Mouse (Mus musculus) lung, postnatal 25 days (tissue): ENCODE measurements around the gene Klhl3.

ENCODE experiments used
- DNase-seq: peaks from one replicate; pipeline ENCODE4 v3.0.0; 2022; ENCODE audit warnings: low spot score

The Klhl3 gene

DNA sequence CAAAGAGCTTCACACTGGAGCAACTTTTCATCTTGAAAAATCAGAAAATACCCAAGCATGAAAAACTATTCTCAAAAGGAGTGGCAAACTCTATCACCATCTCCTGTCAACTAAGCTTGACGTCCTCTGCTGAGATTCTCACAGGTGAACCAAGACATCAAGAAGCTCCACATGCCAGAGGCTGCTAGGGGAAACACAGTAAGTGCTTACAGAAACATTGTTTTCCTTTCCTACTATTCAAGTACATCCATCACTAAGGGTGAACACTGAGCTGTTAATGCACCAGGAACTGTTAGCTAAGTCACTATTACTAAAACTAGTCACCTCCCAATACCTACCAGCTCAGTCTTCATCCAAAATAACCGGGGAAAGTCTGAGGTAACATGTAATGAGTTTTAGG, 11.6 kb upstream of the Klhl3 start:
- no peak for DNase-seq

DNA sequence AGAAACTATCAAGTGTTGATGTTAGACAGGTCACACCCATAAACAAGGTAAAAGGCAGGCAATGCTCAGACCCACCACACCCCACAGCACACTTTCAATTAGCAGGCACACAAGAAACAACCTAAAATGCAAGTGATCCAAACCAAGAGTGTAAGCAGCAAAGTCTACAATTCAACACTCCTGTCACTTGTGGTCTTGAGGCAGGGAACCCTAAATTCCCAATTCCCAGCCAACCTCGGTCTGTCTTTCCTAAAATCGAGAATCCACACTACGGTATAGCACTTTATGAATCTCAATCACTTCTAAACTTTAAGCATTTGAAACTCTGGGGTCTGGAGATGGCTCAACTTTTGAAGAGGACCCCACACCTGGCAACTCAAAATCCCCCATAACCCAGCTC, 10.9 kb upstream of the Klhl3 start:
- no peak for DNase-seq

DNA sequence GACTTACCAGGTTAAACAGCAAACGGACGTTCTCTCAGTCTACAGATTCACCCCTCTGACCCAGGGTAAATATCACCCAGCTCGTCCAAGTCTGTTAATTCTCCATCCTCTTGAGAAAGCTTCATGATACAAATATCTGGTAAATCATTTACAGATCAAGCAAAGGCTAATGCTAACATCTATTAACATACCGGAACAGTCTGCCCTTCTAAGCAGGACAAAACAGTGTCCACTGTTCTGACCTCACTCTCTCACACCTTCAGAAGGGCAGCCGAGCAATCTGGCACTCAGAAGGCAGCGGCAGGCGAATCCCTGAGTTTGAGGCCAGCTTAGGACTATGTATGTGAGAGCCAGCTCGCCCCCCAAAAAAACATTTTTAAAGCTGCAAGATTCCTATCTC, 10.0 kb upstream of the Klhl3 start:
- no peak for DNase-seq

DNA sequence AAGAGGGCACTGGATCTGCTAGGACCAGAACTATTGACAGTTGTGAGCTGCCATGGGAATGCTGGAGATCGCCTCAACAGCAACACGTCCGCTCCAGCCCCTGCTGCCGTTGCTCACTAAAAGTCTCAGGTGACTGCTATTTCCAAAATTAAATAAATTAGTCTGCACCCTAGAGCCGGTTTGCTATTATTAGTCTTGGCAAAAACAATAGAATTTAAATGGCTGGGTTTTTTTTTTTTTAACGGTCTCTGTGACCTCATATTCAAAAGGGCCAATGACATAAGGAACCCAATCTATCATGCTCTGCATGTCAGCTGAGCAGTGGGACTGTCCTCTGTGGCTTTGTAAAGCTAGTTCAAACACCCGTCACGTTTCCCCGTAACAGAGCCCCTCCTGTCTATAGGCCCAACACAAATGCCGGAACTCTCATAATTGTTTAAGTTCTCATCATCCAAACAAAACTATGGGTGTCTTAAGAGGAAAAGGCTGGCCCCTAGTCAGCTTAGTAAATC, 9.4 kb upstream of the Klhl3 start:
- DNase-seq = no peak

DNA sequence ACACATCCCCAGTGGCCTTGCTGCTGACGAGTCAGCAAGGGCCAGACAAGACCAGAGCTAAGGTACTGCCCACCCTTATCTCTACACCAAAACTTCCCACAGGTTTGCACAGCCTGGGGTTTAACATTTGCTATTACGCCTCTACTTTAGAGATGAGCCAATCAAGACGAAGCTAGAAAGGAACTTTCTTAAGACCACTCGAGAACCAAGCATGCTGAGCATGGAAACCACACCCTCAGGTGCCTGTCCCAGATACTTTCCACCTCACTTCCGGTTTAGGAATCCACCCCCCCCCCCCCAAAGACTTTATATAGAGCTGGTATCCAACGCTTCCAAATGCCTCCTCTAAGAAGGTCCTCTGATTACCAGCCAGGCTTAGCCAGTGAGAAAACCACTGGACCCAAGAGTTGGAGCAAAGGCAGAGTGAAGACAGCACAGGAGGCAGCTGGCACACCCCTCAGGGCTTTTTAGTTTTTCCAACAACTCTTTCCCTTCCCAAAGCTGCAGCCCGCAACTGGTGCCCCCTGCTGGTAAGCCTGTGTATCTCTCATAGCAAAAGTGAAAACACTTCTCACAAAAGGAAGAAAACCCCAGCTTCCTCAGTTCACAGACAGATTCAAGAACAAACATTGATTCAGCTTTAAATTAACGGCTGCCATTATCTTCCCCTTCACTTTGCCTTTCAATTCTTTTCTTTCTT, 4.1 kb upstream of the Klhl3 start:
- DNase-seq = peak; percentile 79

DNA sequence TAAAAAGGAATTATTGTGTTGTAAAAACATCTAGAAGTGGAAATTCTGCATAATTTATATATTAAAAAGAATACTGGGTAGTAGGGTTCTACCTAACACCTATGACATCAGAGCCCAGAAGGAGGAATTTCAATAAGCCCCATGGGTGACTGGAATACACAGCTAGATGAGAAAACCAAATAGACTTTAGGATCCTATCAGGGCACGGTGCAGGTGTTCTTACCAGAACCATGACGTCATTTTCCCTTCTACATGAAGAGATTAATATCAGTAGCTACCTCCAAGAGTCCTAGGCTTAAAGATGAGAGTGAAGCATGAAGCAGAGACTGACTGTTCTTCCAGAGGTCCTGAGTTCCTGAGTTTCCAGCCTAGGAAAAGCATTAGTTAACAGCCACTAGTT, 3.4 kb upstream of the Klhl3 start:
- no peak for DNase-seq

DNA sequence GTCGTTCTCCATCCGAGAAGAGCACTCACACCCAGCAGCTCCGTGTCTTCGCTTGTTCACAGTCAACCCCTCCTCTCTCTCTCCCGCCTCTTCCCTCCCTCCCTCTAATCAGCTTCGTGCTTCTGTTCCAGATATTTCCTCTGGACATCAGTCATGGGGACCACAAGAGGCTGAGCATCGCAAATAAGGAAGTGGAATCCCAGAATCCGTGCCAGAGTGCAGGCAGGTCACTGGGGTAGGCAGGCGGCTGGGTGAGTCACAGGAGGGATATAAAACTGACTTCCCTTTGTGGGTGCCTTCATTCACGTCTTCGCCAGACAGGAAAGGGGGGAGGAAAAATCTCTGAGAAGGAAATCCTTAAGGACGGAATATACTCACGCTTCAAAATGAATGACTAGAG, 1.8 kb upstream of the Klhl3 start:
- DNase-seq = peak; percentile 61

DNA sequence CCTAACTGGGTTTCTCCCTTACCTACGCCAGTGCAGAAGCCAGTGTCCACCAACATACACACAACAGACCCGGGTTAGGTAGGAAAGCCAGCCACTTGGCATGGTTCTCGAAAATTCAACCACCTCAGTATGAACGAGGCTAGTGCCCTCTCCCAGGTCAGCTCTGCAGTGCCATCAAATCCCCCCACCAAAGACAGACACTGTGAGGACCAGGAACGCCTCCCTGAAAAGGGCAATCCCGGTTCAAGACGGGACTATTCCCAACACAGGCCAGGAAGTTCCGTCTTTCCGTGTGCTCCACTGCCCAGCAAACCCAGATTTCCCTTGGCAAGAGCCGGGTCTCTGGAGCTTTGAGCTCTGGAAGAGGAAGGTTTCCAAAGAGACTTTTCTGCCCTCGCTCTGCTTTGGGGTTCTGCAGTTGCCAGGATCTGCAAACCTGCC, 771 bp downstream of the Klhl3 start:
- DNase-seq = no peak

DNA sequence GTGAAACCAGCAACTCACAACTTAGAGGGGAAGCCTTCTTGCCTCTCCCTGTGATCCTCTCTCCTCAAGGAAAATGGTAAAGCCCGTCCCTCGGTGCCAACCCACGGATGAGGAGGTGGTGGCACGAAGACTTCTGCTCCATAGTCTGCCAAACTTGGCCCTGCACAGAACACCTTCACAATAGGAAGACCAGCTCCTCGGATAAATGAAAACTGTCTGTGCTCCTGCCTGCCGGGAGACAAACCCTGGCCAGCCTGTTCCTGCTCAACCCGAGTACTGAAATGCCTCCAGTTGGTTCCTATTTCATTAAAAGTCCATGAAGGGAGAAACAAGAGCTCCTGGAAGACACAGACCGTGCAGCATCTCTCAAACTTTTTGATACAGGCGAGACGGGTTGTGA, 1.2 kb downstream of the Klhl3 start:
- DNase-seq = no peak

DNA sequence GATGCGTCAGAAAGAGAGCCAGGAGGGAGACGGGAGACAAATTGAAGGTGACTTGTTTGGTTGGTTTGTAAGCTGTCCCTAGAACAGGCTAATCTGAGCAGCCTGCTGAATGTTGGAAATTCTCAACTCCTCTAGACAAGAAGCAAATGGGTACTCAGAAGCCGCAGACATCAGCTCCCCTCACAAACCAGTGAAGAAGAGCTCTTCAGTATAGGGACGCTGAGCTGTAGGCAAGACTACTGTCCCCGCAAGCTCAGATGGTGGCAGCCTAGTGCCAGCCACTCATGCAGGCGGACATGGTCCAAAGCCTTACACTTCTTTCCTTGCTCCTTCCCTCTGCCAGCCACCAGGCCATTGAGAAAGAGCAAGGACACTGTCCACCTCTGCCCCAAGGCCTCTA, 2.1 kb downstream of the Klhl3 start:
- no peak for DNase-seq

DNA sequence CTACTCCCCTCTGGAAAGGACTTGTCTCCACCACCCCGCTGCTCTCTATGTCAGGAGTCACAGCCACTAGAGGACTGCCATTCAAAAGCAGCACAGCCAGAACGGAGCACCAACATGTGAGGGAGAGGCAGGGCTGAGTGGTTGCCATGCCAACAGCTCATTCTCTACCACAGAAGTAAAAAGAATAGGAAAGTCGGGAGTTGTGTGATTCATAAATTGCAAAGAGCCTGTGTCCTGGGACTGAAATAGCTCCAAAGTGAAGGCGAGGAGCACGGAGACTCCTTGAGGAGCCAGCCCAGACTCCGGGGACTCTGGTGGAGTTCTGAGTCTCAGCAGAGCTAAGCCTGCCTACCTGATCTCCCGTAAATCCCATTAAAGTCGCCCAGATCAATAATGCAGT, 22.7 kb downstream of the Klhl3 start:
- no peak for DNase-seq

DNA sequence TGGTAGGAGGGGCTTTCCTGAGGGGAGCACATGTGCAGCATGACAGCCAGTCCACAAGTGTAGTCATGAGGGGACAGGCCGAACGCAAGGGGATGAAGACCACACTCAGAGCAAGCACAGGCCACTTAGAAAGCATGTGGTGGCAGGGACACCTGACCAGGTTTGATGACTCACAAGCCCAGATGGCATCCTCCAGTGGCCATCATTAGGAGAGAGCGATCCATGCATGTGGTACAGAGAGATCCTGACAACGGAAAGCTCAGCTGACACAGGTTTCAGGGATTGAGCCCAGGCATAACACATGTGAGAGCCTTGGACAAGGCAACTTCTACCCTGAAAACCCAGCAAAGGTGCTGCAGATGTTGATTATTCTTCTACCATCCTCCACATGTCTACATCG, 29.0 kb downstream of the Klhl3 start:
- DNase-seq = no peak

DNA sequence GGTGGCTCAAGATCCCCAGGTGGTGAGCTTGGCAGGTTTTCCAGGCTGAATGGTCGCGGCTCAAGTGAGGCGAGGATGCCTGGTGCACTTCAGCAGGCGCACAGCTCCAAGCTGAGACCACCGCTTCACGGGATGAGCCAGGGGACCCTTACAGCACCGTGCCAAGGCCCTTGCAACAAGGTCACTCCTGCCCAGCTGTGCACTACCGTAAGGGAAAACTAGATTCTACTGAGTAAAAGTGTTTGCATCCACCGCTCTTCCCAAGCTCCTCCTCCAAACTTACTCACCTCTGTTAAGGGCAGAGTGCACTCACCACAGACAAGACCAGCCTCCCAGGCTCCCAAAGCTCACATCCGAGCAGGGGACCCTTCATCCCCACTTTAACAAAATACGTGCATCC, 29.9 kb downstream of the Klhl3 start:
- DNase-seq = no peak

DNA sequence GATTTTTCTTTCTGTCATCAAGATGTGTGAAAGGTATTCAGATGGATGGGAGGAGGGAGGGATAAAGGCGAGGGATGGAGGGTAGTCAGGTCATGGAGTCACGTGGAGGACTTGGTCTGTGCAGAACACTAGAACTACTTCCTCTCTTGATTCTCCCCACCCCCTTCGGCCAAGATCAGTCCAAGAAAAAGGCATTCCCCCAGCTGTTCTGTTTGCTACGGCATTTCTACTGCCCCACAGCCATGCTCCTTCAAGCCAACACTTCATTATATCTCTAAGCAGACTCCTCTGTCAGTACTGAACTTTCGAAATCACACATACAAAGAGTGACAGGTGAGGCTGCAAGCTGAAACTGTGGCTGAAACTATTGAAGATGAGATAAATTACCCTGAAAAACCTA, 30.3 kb downstream of the Klhl3 start:
- DNase-seq = peak; percentile 34

DNA sequence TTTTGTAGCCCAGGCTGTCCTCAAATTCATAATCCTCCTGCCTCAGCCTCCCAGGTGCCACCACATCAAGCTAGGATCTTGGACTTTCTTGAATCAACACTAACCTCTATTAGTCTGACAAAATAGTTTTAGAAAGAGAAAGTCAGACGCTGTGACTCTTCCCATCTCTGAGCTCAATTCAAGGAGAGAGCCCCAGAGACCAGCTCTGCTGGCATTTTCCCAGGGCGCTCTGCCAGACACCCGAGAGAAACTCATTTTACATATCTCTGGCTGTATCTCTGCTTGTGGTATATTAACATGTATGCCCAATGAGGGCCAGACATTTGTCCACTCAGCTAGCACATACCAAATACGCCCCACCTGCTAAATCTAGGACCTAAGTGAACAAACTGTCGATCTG, 35.0 kb downstream of the Klhl3 start:
- DNase-seq = no peak

DNA sequence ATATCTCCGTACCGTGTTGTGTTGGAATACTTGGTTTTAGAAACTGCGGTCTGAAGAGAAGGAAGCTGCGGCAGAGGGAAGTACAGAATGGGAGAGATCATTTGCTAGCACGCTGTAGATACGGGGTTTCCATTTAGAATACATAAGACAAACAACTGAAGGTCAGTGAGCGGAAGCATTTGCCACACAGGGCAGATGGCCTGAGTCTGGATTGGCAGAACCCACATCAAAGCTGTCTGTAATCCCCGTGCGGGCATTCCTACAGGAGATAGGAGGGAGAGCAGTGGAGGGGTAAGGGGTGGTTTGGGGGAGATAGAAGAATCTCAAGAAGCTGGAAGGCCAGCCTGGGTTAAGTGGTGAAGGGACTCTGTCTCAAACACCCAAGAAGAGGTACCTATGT, 38.5 kb downstream of the Klhl3 start:
- no peak for DNase-seq

DNA sequence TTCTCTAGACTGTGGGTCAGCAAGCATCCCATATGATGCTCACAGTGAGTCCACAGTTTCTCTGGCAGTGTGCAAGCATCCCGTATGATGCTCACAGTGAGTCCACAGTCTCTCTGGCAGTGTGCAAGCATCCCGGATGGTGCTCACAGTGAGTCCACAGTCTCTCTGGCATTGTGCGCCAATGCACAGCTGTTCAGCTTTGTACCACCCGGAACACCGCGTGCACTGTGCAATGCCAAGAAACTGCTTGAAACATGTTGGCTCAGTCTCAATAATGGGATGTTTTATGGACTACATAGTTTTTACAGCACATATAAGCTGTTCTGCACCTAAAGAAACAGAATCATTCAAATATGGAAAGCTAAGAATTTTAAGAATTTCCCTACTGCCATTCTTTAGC, 38.9 kb downstream of the Klhl3 start:
- DNase-seq = no peak

DNA sequence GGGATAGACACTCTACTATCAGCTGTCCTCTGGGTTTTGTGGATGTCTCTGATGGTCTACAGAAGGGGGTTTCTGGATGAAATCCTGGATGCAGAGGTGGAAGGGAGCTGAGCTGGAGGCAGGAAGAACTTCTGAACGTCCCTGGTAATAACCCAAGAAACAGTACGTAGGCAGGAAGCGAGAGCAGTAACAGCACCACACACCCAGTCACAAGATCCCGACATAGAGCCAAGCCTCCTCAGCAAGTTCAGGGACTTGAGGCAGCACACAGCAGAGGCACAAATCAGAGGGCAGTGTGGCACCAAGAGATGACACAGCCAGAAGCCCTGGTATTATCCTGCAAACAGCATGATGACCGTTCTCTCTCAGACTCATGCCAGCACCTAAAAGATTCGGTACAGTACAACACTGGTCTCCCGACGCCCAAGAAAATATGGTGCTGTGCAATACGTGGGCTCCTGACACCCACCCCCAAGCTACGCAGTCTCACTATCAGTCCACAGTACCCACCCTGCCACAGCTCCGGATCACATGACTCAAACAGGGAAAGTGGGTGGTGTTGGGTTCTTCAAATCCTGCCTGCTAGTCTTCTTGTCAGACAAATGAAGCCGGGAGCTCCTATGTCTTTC, 40.0 kb downstream of the Klhl3 start:
- no peak for DNase-seq

DNA sequence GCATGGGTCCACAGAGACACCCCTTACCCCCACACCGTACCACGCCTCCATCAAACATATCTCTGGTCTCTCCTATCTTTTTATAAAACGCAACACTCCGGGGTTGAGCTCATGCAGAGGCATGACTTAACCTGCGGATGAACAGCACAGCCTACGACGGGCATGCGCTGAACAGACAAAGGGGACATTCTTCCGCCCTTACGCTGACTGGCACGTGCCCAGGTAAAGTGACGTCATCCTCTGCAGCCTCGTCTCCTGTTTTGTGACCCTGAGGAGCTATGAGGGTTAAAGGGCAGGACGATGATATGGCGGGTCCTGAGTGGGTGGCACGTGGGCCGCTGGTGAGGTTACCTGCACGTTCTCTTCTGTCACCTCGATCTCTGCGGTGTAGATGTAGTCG, 42.2 kb downstream of the Klhl3 start:
- DNase-seq = no peak

DNA sequence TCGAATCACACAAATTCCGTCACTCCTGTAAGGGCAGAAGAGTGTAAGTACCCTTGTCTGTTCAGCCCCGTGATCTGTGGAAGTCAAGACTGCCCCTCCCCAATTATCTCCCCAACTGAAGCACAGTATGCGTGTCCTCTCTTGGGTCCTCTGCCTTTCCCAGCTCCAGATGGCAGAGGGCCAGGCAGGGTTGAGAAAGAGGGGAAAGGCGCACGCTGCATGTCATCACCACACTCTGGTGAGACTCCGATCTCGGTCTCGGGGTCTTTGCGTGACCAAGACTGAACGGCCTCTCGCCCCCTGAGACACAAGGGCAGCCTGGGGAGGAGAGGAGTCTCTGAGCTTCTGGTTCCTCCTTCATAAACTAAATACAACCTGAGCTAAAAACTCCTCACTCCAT, 42.9 kb downstream of the Klhl3 start:
- no peak for DNase-seq

DNA sequence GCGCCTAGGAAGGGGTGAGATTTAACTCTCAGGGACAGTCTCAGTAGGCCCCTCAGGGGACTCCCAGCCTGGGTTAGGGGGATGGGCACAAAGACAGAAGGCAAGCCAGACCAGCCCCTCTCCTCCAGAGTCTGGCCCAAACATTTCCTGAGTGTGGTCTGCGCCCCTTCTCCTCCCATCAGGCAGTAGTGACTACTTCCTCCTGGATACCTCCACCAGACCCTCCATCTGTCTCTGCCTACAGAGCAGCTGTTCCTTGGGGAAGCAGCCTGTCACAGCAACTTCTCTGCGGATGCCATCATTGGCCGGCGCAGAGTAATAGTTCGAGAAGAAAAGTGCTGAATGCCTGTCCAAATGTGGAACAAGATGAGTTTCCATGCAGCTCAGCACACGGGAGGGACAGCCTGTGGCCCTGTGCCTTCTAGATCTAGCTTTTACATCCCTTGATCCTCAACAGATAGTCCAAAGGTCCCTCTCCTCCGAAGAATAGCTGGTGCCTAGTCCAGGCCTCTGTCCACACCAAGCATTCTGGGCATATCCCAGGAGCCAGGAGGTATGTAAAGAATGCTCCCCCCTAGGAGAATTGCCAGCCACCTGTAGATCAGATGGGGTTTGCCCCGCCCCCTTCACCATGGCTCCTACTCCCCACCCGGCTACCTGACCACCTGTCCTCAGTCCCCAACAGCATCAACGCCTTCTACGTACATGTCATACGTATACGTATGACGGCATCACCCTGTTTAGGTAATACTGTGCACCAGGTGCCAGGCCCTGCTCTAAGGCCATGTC, 44.8 kb downstream of the Klhl3 start:
- no peak for DNase-seq

DNA sequence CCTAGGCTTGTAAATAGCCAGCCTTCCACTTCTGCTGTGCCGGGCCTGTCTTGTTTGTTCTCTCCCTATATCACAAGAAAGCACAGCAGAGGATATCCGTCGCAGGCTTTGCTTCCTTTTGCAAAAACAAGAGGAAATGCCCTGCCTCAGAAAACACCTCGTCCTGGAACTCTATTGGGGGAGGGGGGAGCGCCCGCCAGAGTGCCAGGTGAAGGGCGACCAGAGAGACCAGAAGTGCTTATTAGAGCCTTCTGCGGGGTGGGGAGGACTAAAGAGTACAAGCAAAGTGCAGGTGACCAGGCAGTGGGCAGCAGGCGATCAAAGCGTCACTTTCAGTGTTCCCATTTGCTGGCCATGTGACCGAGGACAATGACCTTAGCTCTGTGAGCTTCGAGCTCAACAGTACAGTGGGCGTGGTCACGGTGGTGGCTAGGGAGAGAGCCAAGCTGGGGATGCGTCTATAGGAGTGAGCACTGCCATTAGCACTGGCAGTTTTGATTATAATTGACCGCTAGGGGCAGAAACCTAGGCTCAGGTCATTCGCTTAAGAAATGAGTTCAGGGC, 45.8 kb downstream of the Klhl3 start:
- DNase-seq = peak; percentile 84
